Mouse (Mus musculus) CD4-positive, CD25-positive, alpha-beta regulatory T cell, adult 4 months (primary cell): ENCODE measurements around the gene Garem2. TPM values are rescaled to one million over a fixed set of nuclear protein-coding genes. Genes with fewer than 3 reads are reported as not detected.

ENCODE experiments used
- ATAC-seq: one replicate; pipeline ENCODE4 v1.8.0; 2017
- polyA plus RNA-seq, 2 experiments: library from polyadenylated mRNA; unstranded; fragments of 100-300 nt; shearing (Covaris generic); gene quantifications; one replicate each; pipeline ENCODE4 v1.2.1; 2017

Gene Garem2
- polyA plus RNA-seq, 2 experiments from 2014 or later, result not detected

DNA sequence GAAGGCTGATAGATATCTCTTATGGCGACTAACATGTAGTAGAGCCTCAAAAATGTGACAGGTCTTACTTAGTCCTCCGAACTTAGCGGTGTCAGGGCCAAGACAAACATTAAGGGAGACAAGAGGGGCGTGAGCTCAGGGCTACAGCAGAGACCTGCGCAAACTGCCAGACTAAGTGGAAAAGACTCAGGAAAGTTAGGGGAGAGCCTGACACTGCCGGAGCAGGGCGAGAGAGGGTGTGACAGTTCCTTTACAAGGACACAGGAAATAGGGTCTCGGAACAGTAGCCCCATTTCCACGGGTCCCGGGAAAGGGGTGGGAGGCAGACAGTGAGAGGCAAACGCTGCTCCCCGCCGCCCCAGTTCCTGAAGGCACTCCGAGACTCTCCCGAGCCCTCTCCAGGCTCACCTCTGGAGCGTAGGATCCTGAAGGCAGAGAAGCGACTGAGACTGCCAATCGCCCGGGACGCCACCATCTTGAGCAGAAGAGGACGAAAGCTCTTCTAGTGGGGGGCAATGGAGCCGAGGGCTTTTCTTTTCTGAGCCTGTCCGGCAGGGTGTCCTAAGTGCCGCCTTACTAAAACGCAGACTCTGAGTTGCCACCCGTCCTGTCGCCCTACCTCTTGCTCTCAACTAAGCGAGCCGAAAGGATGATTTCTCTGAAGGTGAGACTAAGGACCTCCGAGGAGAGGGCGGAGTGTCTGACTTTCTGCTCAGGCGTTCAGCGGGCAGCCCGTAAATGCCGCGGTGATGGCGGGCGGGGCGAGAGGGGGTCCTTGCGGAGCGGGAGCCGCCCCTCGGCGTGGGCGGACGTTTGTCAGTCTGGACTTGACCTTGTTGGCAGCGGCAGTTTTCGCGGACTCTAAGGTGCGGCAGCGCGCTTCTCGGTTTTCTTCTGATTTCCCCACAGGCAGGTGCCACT is 49.8 kb downstream of the Garem2 start, which contains the start of the genes Hadha and Hadhb:
TSS of gene Hadha (minus strand) at position 689 of the 921 bp plus-strand sequence.
TSS of gene Hadhb (plus strand) at position 775 of the 921 bp plus-strand sequence.
- ATAC-seq, result peak; percentile 82

DNA sequence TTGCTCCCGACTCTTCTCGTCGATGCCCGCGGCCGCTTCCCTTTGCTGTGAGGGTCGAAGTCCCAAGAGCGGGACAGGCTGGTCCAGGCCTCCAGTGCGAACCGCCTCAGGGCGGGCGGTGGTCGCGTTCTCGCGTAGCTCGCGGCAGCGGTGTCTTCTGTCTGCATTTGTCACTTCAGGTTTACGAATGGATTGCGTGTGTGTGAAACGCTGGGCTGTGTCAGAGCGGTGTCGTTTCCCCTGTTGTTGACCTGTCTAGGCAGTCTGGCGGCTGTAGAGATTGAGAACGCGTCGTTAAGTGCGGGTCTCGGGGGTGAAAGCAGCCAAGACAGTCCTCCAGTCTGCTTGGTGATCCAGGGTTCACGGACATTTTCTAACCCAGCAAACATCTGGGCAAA is 50.4 kb downstream of the Garem2 start:
- ATAC-seq, result peak; percentile 25

DNA sequence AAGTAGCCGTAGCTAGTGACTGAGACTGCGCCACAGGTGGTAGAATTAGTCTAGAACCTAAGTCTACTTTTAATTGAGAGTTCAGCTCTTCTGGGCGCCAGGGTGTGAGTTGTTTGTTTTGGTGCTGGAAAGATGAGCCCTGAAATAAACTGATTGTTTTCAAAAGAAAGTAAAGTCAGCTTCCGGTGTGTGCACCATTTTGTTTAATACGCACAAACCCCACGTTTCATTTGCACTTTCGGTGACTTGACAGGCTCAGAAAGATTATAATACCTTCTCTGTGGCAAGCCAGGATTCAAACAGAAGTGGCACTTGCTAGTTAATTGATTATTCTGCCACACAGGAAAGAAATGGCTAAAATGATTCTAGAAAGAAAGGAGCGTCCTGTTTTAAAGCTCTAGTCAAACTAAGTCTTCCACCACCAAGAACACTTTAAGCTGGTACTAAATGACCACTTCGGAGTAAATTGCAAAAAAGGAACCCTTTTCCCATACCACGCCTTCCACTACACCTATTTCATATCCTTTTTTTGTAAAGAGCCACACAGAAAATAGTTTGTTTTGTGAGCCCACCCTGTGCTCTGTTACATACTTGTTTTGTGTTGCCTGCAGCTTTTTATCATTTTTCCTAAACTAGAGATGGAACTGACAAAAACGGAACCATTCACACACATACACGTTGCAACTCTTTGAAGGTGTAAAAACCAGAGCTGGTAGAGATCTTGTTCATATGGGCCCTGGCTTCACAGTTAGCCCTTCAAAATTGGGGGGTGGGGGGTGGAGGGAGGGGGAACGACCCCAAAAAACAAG is 51.1 kb downstream of the Garem2 start:
- peak; percentile 36 for ATAC-seq

DNA sequence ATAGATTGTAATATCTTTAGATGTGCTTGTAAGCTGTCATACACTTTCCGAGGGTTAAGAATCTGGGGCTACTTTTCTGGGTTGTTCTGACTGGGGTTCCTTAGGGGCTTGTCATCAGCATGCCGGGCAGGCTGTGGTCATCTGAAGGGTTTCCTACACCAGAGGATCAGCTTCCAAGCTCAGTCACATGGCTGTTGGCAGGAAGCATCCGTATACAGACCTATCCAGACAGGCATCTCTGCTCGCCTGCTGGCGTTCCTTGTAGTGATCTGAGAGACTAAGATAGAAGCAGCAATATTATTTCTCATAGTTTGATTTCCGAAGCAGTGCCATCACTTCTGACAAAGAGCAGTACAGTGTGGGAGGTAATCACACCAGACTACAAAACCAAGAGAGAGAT is 54.6 kb downstream of the Garem2 start:
- ATAC-seq, result no peak

DNA sequence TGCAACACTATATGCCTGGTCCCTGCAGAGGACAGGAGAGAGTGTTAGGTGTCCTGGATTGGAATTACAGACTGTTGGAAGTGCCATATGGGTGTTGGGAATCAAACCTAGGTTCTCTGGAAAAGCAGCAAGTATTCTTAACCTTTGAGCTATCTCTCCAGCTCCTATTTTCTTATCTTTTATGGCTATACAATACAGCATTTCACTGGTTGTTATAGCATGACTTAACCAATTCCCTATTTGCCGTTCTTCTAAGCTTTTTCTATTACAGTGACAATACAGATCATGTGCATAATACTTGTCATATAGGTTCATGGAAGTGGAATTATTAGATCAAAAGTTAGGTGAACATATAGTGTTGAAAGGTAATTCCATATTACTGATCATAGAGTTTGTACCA is 56.9 kb downstream of the Garem2 start:
- no peak for ATAC-seq

DNA sequence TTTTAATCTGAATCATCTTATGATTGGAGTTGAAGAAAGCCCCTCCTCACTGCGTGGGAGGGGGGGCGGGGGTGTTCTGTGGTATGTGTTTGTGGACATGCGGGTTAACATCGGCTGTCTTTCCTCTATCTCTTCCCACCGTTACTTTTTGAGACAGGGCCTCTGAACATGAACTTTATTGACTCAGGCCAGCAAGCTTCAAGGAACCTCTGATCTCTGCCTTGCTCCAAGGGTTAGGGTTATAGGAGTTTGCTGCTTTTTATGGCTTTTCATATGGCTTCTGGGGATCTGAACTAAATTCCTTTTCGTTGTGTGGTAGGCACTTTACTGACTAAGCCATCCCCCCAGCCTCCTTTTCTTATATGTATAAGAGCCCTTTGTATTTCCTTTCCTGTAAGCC is 57.4 kb downstream of the Garem2 start:
- no peak for ATAC-seq

DNA sequence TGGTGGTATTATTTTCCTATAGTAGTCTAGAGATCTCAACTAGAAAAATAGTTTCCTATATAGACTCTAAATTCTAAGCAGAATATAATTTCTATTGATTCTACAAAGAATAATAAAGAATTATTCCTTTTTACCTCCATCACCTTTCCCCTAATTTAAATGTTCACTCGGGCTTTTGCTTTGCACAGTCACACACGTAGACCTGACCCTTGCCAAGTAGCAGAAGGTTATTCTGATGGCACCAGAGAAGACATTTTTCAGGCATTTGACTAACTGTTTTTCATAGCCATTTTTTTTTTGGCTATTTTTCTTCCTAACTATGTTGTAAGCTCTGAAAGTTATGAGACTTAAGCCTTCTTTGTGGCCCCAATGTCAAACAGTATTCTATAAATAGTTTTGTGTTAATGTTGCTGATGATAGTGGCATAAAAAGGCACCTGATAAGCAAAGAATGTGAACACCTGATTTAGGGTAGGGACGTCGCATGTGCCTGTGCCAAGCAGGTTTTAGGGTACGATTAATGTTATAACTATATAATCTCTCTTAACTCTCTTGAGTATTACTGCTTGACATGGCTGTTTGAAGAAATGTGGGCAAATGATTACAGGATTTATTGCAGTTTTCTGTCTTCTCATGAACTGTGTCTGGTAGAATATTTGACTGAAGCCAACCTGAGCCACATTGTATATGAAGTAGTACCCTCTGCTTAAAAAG is 60.4 kb downstream of the Garem2 start:
- no peak for ATAC-seq

Other genes starting within 250 kb of the Garem2 start
- under 1 TPM; 0.13 to 0.70 TPM for gene Il6, start 92.0 kb upstream of the Garem2 start, polyA plus RNA-seq
- gene Tyms, start 31.5 kb upstream of the Garem2 start, polyA plus RNA-seq, result 10 to 100 TPM; 58.0 to 73.1 TPM
- gene 3110082J24Rik, start 925 bp downstream of the Garem2 start, polyA plus RNA-seq, result not detected
- gene Hadha, start 50.0 kb downstream of the Garem2 start, polyA plus RNA-seq, result 100 to 1,000 TPM in 1 of 2 experiments, 10 to 100 TPM in 1; 85.0 to 124 TPM
- gene Hadhb, start 50.1 kb downstream of the Garem2 start, polyA plus RNA-seq, result 100 to 1,000 TPM; 173 to 208 TPM
- gene Adgrf3, start 100.6 kb downstream of the Garem2 start, polyA plus RNA-seq, result not detected
- 10 to 100 TPM; 16.8 to 20.6 TPM for gene Selenoi, start 127.4 kb downstream of the Garem2 start, polyA plus RNA-seq
- 1 to 10 TPM; 3.0 to 4.2 TPM for gene Drc1, start 176.2 kb downstream of the Garem2 start, polyA plus RNA-seq